Mouse (Mus musculus): ENCODE results near the gene Tspan33. TPM values are rescaled to one million over a fixed set of nuclear protein-coding genes. Genes with fewer than 3 reads are reported as not detected.
"Not testable (repeated sequence)": the region's sequence is repeated elsewhere in the genome, so short reads cannot be mapped to it uniquely, and the experiment has no call there.

The Tspan33 gene
- 10 to 100 TPM; 30.4 to 32.0 TPM for total RNA-seq (2021)

GRCm38 (mm10) chr6:29693953-29694352, at the start of gene Tspan33:
TSS of gene Tspan33 (plus strand) at chr6:29694222.
- intact Hi-C loops (cut with DNase I), result no loop called here
- DNase-seq (ENCODE audit: low spot score in 2 of 2), result peak; percentile 93 to 96

- intact Hi-C loops (cut with DNase I), result loop anchor here (5.0 to 10.0 kb wide), 4 partner anchors 132 to 375 kb away; no protein-coding TSS in a partner anchor
- peak; percentile 89 to 93 for DNase-seq (ENCODE audit: low spot score in 2 of 2)
These were observed 44.4 kb upstream of the Tspan33 start for GRCm38 (mm10) chr6:29649494-29650169.

GRCm38 (mm10) chr6:29650170-29650549, 43.9 kb upstream of the Tspan33 start:
- intact Hi-C loops (cut with DNase I), result loop anchor here (5.0 kb wide), 2 partner anchors 208 to 258 kb away; no protein-coding TSS in a partner anchor
- no peak for DNase-seq (ENCODE audit: low spot score in 2 of 2)

DNA sequence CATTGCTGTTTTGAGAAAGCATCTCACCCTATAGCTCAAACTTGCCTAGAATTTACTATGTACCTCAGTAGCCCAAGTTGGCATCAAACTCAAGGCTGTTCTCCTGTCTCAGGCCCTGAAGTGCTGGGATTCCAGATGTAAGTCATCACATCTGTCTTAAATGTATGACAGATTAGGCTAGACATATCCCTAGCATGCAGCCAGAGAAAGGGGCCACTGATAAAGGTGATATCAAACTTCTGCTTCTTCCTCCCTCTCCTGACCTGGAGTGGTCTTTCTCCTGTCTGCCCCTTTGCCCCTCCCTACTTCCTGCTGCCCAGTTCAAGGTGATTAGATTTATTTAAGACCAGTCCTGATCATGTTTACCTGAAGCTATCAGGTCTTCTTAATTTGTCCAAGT, 40.8 kb upstream of the Tspan33 start:
- DNase-seq (ENCODE audit: low spot score in 2 of 2), result no peak
- intact Hi-C loops (cut with DNase I), result loop anchor here (5.0 kb wide), 2 partner anchors 211 to 261 kb away; no protein-coding TSS in a partner anchor

DNA sequence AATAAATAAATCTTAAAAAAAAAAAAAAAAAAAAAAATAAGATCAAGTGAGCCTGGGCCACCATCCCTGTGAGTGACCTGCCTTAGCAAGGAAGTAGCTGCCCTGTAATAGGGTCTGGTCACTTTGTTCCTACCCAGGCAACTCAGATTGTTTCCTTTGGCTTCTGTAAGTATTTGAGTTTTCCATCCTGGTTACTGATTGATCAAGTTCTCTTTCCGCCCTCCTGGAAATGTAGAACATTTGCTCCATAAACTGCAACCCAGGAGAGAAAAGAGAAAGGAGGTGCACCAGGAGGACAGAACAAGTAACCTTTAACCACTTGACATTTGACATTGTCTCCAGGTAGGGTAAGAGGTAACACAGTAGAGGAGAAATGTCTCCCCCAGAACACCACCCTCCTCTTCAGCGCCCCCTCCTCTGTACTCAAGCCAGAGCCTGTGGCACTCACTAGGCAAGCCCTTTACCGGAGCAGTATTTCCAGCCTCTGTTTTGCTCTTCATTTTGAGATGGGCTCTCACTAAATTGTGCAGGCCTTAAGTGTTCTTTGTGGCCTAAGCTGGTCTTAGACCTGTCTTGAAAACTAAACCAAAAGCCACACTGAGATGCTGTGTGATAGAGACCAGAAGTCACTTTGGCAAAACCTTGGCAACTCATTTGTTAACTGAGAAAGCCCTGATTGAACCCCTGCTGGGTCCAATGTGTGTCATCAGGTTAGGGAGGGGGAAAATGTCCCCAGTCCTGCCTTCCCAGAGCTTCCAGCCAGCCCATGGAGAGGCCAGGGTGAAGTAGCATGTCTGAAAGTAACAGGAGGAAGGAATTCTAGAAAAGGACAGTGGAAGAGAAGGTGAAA, 35.2 kb upstream of the Tspan33 start:
- no peak for DNase-seq (ENCODE audit: low spot score in 2 of 2)
- intact Hi-C loops (cut with DNase I), result no loop called here

DNA sequence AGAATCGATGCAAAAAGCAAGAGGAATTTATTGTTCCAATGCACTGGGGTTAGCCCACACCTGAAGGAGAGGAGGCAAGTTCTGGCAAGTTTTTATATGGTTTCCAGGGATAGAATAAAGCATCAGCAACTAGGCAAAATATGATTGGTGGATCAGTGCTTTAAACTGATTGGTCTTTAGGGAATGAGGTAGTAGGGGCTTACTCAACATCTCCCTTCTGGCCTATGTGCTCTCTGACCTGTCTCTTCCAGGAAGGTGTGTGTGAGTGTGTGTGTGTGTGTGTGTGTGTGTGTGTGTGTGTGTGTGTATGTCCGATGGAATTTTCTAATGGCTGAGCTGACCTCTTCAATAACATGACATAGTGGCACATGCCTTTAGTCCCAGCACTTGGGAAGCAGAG, 34.1 kb upstream of the Tspan33 start:
- intact Hi-C loops (cut with DNase I), result no loop called here
- no peak for DNase-seq (ENCODE audit: low spot score in 2 of 2)

- intact Hi-C loops (cut with DNase I), result no loop called here
- DNase-seq (ENCODE audit: low spot score in 2 of 2), result no peak
These were observed 33.2 kb upstream of the Tspan33 start for GRCm38 (mm10) chr6:29660662-29661307.

DNA sequence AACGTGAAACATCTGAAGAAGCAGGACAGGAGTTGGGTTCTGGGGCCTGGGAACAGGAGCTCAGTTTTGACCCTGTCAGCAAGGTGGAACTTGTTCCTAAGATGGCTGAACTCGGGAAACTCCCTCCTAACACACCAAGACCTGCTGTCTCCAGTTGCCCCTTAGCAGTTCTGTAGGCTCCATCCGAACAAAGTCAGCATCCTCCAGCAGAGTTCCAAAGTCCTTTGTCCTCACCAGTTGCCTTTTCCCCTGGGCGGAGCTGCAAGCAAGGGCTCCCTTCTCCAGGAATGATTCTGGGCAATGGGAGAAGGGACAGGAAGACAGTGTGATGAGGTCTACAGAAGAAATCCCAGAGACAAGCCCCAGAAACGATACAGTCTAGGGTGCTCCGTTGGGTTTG, 26.8 kb upstream of the Tspan33 start:
- DNase-seq (ENCODE audit: low spot score in 2 of 2), result no peak
- intact Hi-C loops (cut with DNase I), result no loop called here

- intact Hi-C loops (cut with DNase I), result no loop called here
- DNase-seq (ENCODE audit: low spot score in 2 of 2), result no peak
These were observed 22.3 kb upstream of the Tspan33 start for GRCm38 (mm10) chr6:29671741-29672140.

DNA sequence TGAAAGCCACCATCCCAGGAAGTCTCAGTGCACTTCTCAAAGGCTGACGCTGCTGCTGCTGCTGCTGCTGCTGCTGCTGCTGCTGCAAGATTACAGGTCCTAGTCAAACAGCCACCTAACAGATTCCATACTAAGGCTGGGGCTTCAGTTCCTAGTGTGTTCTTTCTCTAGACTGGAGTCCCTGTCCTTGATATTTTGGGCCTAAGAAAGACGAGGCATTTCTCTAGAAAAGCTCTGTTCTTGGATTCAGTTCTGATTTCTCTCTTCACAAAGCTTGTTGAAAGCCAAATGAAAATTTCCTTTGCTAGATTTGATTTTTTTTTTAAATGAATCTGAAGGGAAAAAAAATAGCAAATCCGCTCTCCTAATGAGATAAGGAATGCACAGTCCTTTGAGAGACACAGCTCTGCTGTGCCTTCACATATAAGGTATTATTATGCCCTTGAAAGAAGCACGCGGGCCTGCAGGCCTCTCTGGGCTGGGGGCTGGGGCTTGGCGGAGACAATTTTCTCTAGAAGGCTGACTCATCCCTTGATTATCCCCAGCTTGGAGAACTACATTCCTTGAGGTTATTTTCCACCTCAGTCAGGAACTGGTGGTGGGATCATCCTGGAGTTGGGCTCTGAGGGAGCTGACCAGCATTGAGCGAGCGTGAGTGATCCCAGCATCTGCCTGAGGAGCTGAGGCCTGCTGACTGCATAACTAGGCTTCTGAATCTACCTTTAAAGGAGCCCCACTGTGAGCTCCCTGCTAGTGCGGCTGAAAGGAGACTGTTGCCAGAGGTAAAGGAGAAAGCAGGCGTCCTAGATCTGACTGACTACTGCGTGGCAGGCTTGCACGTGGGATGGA, 21.2 kb upstream of the Tspan33 start:
- intact Hi-C loops (cut with DNase I), result no loop called here
- peak; percentile 36 to 79 for DNase-seq (ENCODE audit: low spot score in 2 of 2)

- intact Hi-C loops (cut with DNase I), result no loop called here
- DNase-seq (ENCODE audit: low spot score in 2 of 2), result no peak
These were observed 20.3 kb upstream of the Tspan33 start for GRCm38 (mm10) chr6:29673739-29674138.

GRCm38 (mm10) chr6:29679947-29680550, 14.0 kb upstream of the Tspan33 start:
- intact Hi-C loops (cut with DNase I); DNase-seq (ENCODE audit: low spot score in 2 of 2): not testable (repeated sequence)

DNA sequence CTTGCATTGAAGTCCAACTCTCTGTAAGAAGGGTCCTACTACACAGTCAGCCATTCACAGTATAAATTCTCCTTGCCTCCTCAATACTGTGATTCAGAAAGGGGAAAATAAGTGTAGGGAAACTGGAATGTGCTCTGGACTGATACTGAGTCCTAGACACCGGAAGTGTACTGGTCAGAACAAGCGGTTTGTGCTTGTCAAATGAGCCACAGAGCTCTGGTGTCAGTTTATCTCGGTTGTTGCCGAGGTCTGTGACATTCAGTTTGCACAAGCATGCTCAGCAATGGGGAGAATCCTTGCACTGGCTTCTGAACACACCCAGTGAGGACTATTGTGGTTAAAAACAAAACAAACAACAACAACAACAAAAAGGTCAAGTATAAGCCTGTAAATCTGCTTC, 12.2 kb upstream of the Tspan33 start:
- intact Hi-C loops (cut with DNase I), result no loop called here
- DNase-seq (ENCODE audit: low spot score in 2 of 2), result no peak

- intact Hi-C loops (cut with DNase I), result no loop called here
- DNase-seq (ENCODE audit: low spot score in 2 of 2), result no peak
These were observed 9.3 kb upstream of the Tspan33 start for GRCm38 (mm10) chr6:29684686-29685085.

DNA sequence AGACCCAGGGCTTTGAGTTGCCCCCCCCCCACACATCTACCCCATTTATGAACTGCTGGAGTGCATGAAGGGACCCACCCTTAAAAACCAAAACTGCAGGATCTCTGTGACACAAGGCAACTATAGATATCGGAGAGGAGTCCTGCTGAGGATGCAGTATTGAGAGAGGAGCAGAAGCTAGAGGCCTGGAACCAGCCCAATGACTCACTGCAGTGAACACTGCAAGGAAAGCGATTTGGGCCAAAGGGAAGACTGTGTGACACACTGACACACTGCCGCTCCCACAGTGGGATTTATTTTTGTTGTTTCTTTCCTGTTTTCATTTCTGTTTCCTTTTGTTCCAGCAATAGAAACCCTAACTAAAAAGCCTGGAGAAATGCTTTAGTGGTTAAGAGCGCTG, 8.1 kb upstream of the Tspan33 start:
- peak in 1 of 2 experiments; percentile 32 for DNase-seq (ENCODE audit: low spot score in 2 of 2)
- intact Hi-C loops (cut with DNase I), result no loop called here

DNA sequence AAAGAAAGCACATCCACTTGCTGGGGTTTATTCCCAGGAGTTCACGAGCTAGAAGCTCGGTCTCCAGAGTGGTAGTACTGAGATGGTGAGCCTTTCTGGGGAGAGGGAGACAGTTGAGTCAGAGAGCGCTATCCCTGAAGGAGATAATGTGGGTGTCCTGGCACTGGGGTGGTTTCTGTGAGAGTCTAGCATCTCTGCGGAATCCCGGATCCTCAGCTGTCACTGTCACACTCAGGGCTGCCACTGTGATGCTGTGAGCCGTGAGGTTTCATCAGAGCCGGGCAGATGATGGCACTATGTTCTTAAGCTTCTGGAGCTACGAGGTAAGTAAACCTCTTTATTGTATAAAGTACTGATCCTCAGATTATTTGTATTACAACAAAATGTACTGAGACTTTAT, 4.6 kb upstream of the Tspan33 start:
- intact Hi-C loops (cut with DNase I), result no loop called here
- peak in 1 of 2 experiments; percentile 56 for DNase-seq (ENCODE audit: low spot score in 2 of 2)

DNA sequence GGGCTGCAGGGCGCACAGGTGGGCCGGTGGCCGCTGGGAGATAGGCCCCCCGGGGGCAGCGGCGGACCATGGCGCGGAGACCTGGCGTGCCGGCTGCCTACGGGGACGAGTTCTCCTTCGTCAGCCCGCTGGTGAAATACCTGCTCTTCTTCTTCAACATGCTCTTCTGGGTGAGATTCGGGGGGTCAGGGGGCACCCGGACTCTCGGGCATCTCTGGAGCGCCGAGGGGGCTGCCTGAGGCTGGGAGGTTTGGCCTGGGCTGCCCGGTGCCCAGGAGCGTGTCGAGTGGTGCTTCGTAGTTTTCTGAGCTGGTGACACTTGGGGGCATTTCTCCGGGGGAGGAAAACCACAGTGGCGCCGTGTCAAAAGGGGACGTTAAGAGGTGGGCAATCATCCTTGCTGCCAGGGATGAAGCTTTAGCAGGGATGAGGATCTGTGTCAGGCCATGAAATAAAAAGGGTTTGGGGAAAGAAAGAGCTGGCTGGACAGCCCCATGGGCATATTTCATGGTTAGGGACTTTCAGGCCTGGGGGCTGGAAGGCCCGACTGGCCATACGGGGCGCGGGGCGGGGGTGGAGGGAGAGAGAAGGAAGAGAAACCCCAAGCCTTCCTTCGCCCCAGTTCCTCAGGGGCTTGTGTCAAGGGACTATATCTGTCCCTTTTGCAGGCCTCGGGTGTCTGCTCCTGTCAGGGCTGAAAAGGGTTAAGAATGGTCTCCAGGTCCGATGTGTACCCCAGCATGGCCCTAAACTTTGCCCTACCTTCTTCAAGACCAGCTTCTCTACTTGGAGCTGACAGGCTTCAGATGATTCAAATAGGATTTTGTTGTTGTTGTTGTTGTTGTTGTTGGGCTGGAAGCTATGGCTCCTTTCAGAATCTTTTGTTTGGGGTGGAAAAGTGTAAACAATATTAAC, 610 bp downstream of the Tspan33 start:
- intact Hi-C loops (cut with DNase I), result no loop called here
- no peak for DNase-seq (ENCODE audit: low spot score in 2 of 2)

DNA sequence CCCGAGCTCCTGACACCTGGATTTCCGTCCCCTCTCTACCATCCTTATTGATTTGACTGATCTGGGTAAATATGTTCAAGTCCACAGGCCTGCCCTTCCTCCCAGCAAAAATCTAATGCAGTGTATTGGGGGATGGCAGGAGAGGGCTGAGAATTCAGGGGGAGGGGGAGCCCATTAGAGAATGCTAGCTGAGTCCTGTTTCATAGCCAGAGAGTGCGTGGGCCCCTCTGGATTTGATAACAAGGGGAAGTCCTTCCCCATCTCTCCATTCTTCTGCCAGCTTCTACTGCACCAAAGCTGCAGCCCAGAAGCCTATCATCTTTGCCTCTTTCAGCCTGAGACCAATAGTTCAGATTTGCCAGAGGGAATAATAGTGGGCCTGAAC, 1.3 kb downstream of the Tspan33 start:
- intact Hi-C loops (cut with DNase I), result no loop called here

More for the DNA sequence above, 1.3 kb downstream of the Tspan33 start:
- DNase-seq (ENCODE audit: low spot score in 2 of 2), result no peak
